Mouse (Mus musculus) erythroblast, embryonic 14.5 days (primary cell): ENCODE measurements around the gene Nrxn3.

Experiments used
- GATA1 ChIP-seq: IDR thresholded peaks from 2 replicates; pipeline ENCODE4 v1.6.1; 2012; ENCODE audit warnings: low read length, inconsistent platforms, mixed read lengths
- TAL1 ChIP-seq: IDR thresholded peaks from 3 replicates; pipeline ENCODE4 v1.6.1; 2012; ENCODE audit warnings: low read length, inconsistent platforms, mixed read lengths

- no peak for TF ChIP-seq TAL1
- TF ChIP-seq GATA1, result no peak
These were observed 135.0 kb downstream of the Nrxn3 start for GRCm38 (mm10) chr12:88857701-88858100.
